Mouse (Mus musculus) C2C12 (cell line): ENCODE measurements around the gene Tmtc1. TPM values are rescaled to one million over a fixed set of nuclear protein-coding genes. Genes with fewer than 3 reads are reported as not detected.

Experiments
- H3K27me3 ChIP-seq: one replicate; pipeline ENCODE4 v1.6.1; 2011; ENCODE audit not compliant: control insufficient read depth, insufficient read depth, insufficient read length
- H3K36me3 ChIP-seq: one replicate; pipeline ENCODE4 v1.6.1; 2011; ENCODE audit not compliant: control insufficient read depth, insufficient read depth
- H3K4me3 ChIP-seq: one replicate; pipeline ENCODE4 v1.5.1; 2011; ENCODE audit warnings: mild to moderate bottlenecking, control low read depth; ENCODE audit not compliant: poor library complexity, insufficient read depth, severe bottlenecking
- H3K79me2 ChIP-seq: one replicate; pipeline ENCODE4 v1.6.1; 2011; ENCODE audit not compliant: control insufficient read depth, insufficient read depth
- H3K79me3 ChIP-seq: one replicate; pipeline ENCODE4 v1.6.1; 2011; ENCODE audit warnings: low read depth, control low read depth
- H3ac ChIP-seq: one replicate; pipeline ENCODE3; 2011; ENCODE audit warnings: low read depth; ENCODE audit not compliant: control insufficient read depth, insufficient read length
- CEBPB ChIP-seq: IDR thresholded peaks from one replicate; pipeline ENCODE4 v1.6.1; 2011; ENCODE audit warnings: low read depth, mild to moderate bottlenecking, control low read depth, moderate library complexity
- CTCF ChIP-seq: IDR thresholded peaks from one replicate; pipeline ENCODE4 v1.5.1; 2011; ENCODE audit not compliant: control insufficient read depth, insufficient read depth, insufficient read length
- FOSL1 ChIP-seq: IDR thresholded peaks from one replicate; pipeline ENCODE4 v1.8.0; 2011; ENCODE audit warnings: mild to moderate bottlenecking, low read length; ENCODE audit not compliant: poor library complexity, insufficient read depth, severe bottlenecking
- MAX ChIP-seq: IDR thresholded peaks from one replicate; pipeline ENCODE4 v1.6.1; 2011; ENCODE audit warnings: mild to moderate bottlenecking, control low read depth
- MYOD1 ChIP-seq: IDR thresholded peaks from one replicate; pipeline ENCODE4 v1.6.1; 2011; ENCODE audit warnings: low read depth; ENCODE audit not compliant: control insufficient read depth, insufficient read length
- MYOG ChIP-seq: IDR thresholded peaks from one replicate; pipeline ENCODE4 v1.6.1; 2011; ENCODE audit not compliant: control insufficient read depth, insufficient read length; ENCODE audit errors: extremely low read depth
- USF1 ChIP-seq: IDR thresholded peaks from one replicate; pipeline ENCODE4 v1.6.1; 2011; ENCODE audit warnings: low read depth, mild to moderate bottlenecking, control low read depth, moderate library complexity
- polyA plus RNA-seq: library from polyadenylated mRNA; unstranded; fragments of >200 nt; fragmentation: generic; extraction: Trizol; gene quantifications from one replicate; pipeline ENCODE4 v1.2.1, GENCODE M21; 2012; ENCODE audit warnings: missing spikeins

Gene Tmtc1
- polyA plus RNA-seq, 1 experiment, result not detected

DNA sequence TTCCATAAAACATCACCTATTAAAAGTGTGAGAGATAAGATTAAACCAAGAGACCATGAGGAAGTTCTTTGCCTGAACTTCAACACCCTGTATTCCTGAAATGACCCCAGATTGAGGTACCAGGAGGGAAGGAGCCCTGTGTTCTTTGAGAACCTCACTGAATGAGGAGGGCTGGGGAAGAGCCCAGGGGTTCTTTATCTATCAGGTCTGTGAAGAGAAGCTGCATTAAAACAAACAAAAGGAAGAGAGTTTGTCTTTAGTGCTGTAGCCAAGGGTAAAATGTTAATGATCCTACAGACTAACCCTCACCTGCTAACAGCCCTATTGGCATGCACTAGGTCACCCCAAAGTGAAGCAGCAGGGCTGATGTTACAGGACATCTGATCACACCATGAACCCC is 153.3 kb downstream of the Tmtc1 start:
- no peak overlapping the region for H3K4me3 ChIP-seq
- no peak for TF ChIP-seq CEBPB
- TF ChIP-seq MYOD1, result no peak
- TF ChIP-seq MAX, result no peak
- H3ac ChIP-seq, result no peak overlapping the region
- H3K79me3 ChIP-seq, result no peaks in the 10 kb centered on the region
- H3K36me3 ChIP-seq, result no peaks in the 10 kb centered on the region
- no peaks in the 10 kb centered on the region for H3K27me3 ChIP-seq
- H3K79me2 ChIP-seq, result no peaks in the 10 kb centered on the region

DNA sequence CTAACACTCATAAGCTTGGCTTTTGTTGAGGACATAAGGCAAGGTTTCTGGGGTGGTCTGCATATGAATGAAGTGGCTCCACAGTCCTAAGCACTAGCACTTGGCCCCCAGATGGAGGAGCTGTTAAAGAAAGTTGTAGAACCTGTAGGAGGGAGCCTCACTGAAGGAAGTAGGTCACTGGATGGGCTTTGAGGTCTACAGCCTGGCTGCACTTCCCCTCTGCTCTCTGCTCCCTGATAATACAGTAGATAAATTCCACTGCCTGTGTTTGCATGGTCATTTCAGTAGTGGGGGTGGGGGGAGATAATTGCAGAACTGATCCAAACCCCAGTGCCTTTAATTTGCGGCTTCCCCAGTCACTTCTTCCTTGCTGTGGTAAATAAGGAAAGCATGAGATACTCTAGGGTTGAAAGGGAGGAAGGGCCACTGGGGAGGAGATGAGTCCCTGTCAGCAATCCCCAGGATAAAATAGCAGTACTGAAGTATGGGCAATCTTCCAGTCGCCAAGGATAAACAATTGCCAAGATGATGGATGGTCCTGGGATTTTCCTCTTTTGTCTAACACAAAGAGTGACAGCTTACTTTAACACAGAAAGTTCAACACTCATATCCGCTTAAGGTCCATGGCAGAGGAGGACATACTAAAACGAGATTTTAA is 160.8 kb downstream of the Tmtc1 start:
- Histone ChIP-seq H3K79me3 (no peaks in the 10 kb centered on the region), H3ac (no peak overlapping the region), H3K27me3 (no peaks in the 10 kb centered on the region), H3K79me2 (no peaks in the 10 kb centered on the region), H3K36me3 (no peaks in the 10 kb centered on the region), H3K4me3 (no peak overlapping the region)
- no peak for TF ChIP-seq CEBPB
- TF ChIP-seq USF1, result no peak
- no peak for TF ChIP-seq MYOG
- TF ChIP-seq MYOD1, result no peak

DNA sequence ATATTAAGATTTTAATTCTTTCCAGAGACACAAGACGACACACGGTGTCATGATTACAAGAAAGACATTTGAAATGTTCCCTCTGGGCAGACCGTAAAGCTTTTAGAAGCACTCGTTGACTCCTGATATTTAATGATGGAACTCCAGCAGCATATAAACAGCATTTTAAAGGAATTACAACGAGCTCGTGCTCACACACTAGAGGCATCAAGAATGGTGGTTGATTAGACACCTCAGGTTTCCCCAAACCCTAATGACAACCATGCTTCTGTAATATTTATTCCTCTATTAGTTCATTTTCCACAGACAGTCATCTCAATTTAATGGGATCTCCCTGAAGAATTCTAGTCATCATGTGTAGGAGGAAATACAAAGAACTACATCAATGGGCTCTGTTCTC is 164.9 kb downstream of the Tmtc1 start:
- Histone ChIP-seq H3K4me3 (no peak overlapping the region), H3K36me3 (no peaks in the 10 kb centered on the region), H3ac (no peak overlapping the region), H3K79me3 (no peaks in the 10 kb centered on the region), H3K27me3 (no peaks in the 10 kb centered on the region), H3K79me2 (no peaks in the 10 kb centered on the region)
- TF ChIP-seq MYOD1 (no peak), USF1 (no peak), MYOG (no peak), CTCF (no peak), FOSL1 (no peak), CEBPB (no peak), MAX (no peak)

DNA sequence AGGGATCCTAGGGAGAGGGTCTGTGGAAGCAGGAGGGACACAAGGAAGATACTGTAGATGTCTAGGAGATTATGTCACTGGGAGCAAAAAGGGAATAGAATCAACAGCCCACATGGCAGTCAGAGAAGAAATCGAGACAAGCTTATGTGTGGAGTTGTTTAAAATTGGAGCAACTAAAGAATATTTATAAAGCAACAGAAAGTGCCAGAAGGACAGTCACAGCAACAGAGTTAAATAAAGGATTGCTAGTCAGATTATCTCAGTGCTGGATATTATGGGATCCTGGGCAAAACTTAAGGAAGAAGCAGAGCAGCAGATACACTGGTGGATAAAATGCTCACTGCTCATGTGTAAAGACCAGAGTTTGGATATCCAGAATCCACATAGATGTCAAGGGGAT is 167.8 kb downstream of the Tmtc1 start:
- TF ChIP-seq MAX (no peak), CEBPB (no peak), FOSL1 (no peak)
- Histone ChIP-seq H3K79me2 (no peaks in the 10 kb centered on the region), H3K4me3 (no peak overlapping the region), H3K27me3 (no peaks in the 10 kb centered on the region), H3ac (no peak overlapping the region), H3K36me3 (no peaks in the 10 kb centered on the region), H3K79me3 (no peaks in the 10 kb centered on the region)

DNA sequence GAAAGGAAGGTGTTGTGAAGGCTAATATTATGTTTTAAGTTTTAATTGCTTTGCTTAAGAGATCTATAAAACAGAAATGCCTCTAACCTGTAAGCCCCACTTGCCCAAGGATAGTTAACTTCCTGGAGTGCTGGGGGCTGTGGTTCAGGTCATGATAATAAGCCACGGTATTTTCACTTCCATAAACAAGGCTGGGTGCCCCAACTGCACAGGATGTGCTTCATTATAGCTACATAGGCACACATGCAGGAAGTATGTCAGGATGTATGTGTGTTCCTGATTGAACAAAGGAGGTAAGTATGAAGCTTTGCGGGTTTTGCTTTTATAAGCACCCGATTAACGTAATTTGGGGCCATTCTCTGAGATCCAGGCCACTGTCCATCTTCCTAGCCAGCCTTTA is 169.1 kb downstream of the Tmtc1 start:
- H3K79me2 ChIP-seq, result no peaks in the 10 kb centered on the region
- H3K36me3 ChIP-seq, result no peaks in the 10 kb centered on the region
- no peak overlapping the region for H3K4me3 ChIP-seq
- TF ChIP-seq FOSL1 (no peak), USF1 (no peak), CTCF (no peak), MYOD1 (no peak), CEBPB (no peak), MYOG (no peak), MAX (no peak)
- H3ac ChIP-seq, result no peak overlapping the region
- H3K79me3 ChIP-seq, result no peaks in the 10 kb centered on the region
- H3K27me3 ChIP-seq, result no peaks in the 10 kb centered on the region

DNA sequence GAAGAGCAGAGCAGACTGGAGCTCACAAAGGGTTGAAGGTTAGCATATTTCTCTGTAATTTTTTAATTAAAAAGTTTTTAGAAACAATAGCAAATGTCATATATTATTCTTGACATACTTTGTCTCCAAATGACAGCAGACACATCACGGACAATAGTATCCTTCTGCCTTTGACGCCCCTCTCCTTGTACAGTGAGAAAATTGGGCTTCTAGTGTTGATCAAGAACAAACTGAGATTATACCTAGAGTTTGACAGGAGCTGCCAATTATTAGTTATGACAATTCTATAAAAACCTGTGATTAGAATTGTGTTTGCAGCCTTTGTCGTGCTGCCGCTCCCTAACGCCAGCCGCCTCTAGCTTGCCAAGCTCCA is 183.5 kb downstream of the Tmtc1 start:
- Histone ChIP-seq H3K27me3 (no peaks in the 10 kb centered on the region), H3ac (no peak overlapping the region), H3K36me3 (no peaks in the 10 kb centered on the region), H3K79me2 (no peaks in the 10 kb centered on the region), H3K4me3 (no peak overlapping the region), H3K79me3 (no peaks in the 10 kb centered on the region)
- TF ChIP-seq FOSL1, result no peak
- TF ChIP-seq USF1, result no peak
- no peak for TF ChIP-seq CTCF
- no peak for TF ChIP-seq MYOD1
